Mouse (Mus musculus): ENCODE results near the gene Grin2c.

GRCm38 (mm10) chr11:115200520-115200919 lies 66.5 kb downstream of the Grin2c start:
- no peak for TF ChIP-seq EP300 (IDR thresholded peaks at IDR 0.05; ENCODE audit: insufficient read depth, low read depth, low read length)
- TF ChIP-seq CTCF (IDR thresholded peaks at IDR 0.05; ENCODE audit: low read depth, low read length), result no peak
- TF ChIP-seq POLR2A (IDR thresholded peaks at IDR 0.05; ENCODE audit: insufficient read depth, low read length), result no peak

Data from ES-Bruce4 (cell line).